Mouse (Mus musculus) brain, adult 2 months (tissue): ENCODE results near the gene Oog3.

Experiments
- DNase-seq: peaks from one replicate; pipeline ENCODE4 v3.0.0; 2011; ENCODE audit warnings: low read depth, low spot score

Oog3 gene

DNA sequence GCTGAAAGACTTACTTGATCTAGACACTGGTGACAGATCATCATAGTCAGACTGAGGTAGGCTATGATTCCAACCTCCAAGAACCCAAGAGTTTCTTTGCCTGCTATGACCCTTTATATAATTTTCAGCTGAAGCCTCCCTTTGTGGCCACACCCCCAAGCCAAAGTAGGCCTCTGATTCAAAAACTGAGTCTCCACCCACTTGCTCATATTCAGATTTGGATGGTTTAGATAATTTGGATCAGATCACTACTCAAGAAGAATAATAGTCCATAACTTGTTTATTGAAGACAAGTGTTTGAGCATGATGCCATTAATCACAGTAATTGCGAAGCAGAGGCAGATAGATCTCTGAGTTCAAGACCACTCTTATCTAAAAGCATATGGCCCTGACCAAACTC is at the start of gene Oog3:
Oog3 (minus strand) TSS at position 101 of the 400 bp plus-strand sequence.
- DNase-seq: no peak

DNA sequence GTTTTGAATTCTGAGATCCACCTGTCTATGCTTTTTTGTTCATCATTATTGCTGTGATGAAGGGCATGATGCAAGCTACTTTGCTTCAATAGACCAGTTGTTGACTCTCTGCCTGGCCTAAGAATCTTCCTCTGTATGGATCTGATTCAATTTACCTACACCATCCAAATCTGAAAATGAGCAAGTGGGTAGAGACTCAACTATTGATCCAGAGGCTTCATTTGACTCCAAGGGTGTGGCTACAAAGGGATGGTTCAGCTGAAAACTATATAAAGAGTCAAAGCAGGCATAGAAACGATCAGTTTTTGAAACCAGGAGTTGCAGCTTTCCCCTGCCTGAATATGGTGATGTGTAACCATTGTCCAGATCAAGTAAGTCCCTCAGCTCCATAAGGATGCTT is 28.0 kb upstream of the Oog3 start, which contains the start of gene Oog2:
Oog2 (plus strand) TSS at position 301 of the 400 bp plus-strand sequence.
- no peak for DNase-seq
